Mouse (Mus musculus) CD8-positive naive resting alpha-beta T cell, adult 57 days (primary cell): ENCODE data around the gene Dkc1. TPM values are rescaled to one million over a fixed set of nuclear protein-coding genes. Genes with fewer than 3 reads are reported as not detected.

ENCODE experiments used
- total RNA-seq: library from RNA; stranded (reverse); gene quantifications from one replicate; pipeline ENCODE4 v1.2.4, GENCODE M21; 2023

Dkc1 gene
- total RNA-seq = 66.2 TPM

DNA sequence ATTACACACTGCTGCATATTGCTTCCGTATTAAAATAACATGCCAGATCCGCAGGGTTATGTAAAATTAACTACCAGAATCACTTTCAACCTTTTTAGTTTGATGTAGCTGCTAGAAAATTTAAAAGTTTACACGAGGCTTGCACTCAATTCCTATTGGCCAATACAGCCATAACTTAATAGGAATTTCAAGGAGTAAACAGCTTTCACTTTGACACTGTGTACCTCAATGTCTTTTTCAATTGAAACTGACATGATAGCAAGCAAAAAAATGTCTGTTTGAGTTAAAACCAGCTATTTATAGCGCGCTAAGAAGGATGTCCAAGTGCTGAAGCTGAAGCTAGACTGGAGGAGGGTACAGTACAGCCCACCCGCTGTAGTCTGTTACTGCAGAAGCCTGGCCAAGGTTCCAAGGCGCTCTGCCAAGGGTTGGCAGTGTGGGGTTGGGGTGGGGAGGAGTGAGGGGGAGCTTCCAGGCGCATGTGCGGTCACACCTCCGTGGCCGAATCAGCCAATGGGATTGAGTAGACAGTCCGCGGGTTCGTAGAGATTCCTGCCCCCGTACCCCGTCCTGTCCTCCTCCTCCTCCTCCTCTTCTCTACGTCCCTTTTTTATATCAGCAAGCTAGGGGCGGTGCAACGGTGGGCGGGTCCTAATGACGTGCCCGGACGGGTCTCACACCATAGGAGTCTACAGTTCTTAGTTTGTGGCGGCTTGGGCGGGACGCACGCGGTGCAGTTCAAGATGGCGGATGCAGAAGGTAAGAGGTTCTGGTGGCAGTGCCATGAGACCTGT lies at the start of gene Dkc1:
TSS of gene Dkc1 (plus strand) at position 486 of the 794 bp plus-strand sequence.

DNA sequence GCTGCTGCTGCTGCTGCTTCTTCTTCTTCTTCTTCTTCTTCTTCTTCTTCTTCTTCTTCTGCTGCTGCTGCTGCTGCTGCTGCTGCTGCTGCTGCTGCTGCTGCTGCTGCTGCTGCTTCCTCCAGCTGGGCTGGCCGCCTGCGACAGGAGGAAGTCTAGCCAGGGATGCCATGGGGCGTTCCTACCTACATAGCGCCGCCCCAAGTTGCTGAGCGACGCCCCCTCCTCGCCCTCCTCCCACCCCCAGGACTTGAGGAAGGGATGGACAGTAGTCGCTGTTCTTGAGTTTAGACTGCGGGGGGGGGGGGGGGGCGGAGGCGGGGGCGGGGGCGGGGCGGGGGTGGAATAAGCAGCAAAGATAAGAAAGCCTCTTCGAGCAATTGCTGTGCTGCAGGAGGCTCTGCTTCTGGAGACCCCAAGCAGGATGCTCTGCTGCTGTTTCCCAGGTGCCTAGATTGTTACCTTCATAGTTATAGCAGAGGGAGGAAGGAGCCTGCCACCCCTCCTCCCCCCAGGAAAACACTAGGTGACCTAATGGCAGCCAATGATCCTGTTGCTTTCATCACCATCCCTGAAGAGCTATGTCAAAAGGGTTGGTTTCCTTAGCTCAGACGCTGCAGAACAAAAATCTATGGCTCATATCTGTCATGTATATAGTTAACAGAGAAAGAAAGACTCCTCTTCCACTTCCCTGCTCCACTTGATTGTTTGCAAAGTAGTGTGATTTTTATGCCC lies 10.7 kb upstream of the Dkc1 start, which contains the start of gene Gab3:
TSS of gene Gab3 (minus strand) at position 685 of the 735 bp plus-strand sequence.

DNA sequence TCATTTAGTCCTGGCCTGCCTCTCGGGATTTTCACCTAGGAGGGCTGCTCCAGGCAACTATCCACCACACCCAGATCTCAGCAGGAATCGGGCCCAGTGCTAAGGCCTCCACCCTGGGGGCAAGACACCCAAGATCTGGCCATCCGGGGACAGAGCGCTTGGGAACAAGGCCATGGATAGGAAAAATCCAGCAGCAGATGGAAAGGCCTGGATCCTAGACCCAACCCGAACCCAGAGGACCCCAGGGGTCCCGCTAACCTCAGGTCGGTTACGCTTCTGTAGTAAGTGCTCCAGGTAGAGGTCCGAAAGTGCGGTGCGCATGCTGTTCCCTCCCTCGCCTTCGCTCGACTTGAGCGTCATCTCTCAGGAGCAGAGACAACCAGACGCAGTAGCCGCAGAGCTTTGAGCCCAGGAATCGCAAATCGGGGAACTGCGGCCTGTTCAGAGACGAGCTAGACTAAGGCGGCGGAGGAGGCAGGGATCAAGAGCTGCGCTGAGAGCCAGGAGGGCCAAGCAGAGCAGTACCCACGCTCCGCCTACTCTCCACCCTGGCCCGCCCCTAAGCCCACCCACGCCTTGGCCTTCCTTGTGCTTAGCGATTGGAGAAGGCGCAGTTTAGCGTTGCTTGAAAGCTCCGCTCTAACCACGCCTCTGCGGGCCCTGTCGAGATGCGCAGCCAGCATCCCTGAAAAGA lies 35.0 kb downstream of the Dkc1 start, which contains the start of gene Mpp1:
TSS of gene Mpp1 (minus strand) at position 550 of the 694 bp plus-strand sequence.

Other genes starting within 250 kb of the Dkc1 start
- gene Gab3, start 10.4 kb upstream of the Dkc1 start, total RNA-seq = 23.6 TPM
- 41.6 TPM for gene Mpp1, start 35.2 kb downstream of the Dkc1 start, total RNA-seq
- gene Smim9, start 67.9 kb downstream of the Dkc1 start, total RNA-seq = not detected